Mouse (Mus musculus) stomach, embryonic 14.5 days (tissue): ENCODE results near the gene As3mt. TPM values are rescaled to one million over a fixed set of nuclear protein-coding genes. Genes with fewer than 3 reads are reported as not detected.

Source experiments
- ATAC-seq: fragments of 200-750 bp; cut with Nextera tagmentation; 2 replicates; pipeline ENCODE4 v1.8.0; 2017; ENCODE audit warnings: low read depth, moderate TSS enrichment; ENCODE audit not compliant: insufficient number of reproducible peaks, insufficient read depth, low FRiP score
- H3K27ac ChIP-seq: fragments of 300-500 bp; sonication (generic); 2 replicates; pipeline ENCODE4 v1.5.1; 2014; ENCODE audit warnings: mild to moderate bottlenecking, low read length, moderate library complexity, mixed read lengths
- H3K27me3 ChIP-seq: fragments of 300-500 bp; sonication (generic); 2 replicates; pipeline ENCODE4 v1.6.1; 2014; ENCODE audit warnings: low read length, control low read depth, mixed read lengths; ENCODE audit not compliant: control insufficient read depth, insufficient read depth
- H3K36me3 ChIP-seq: fragments of 300-500 bp; sonication (generic); 2 replicates; pipeline ENCODE4 v1.6.1; 2014; ENCODE audit warnings: mild to moderate bottlenecking, control low read depth, low read length, moderate library complexity, mixed read lengths; ENCODE audit not compliant: control insufficient read depth, insufficient read depth
- H3K4me1 ChIP-seq: fragments of 300-500 bp; sonication (generic); 2 replicates; pipeline ENCODE4 v1.6.1; 2014; ENCODE audit warnings: low read length, control low read depth, mixed read lengths; ENCODE audit not compliant: control insufficient read depth, insufficient read depth
- H3K4me2 ChIP-seq: fragments of 300-500 bp; sonication (generic); replicated peaks from 2 replicates; pipeline ENCODE4 v1.6.1; 2014; ENCODE audit warnings: low read depth, low read length, control low read depth
- H3K4me3 ChIP-seq: fragments of 300-500 bp; sonication (generic); 2 replicates; pipeline ENCODE4 v1.5.1; 2014; ENCODE audit warnings: low read depth, low read length, control low read depth
- H3K9ac ChIP-seq: fragments of 300-500 bp; sonication (generic); replicated peaks from 2 replicates; pipeline ENCODE4 v1.6.1; 2014; ENCODE audit warnings: low read depth, mild to moderate bottlenecking, control low read depth, low read length, moderate library complexity, mixed read lengths
- H3K9me3 ChIP-seq: fragments of 300-500 bp; sonication (generic); 2 replicates; pipeline ENCODE4 v1.6.1; 2016; ENCODE audit warnings: low read depth, low read length, control low read depth; ENCODE audit not compliant: control insufficient read depth
- WGBS: fragments of 180-500 bp; shearing (Covaris S2); extraction: QIAGEN DNeasy Blood & Tissue Kit; methylation state at CpG from one replicate; pipeline ENCODE4 v1.1.7; 2014; 5-methylcytosine and 5-hydroxymethylcytosine counted together
- polyA plus RNA-seq: library from polyadenylated mRNA; unstranded; fragments of >200 nt; fragmentation: Nextera tagmentation; extraction: Ambion mirVana; gene quantifications from 2 replicates; pipeline ENCODE4 v1.2.1, GENCODE M21; 2014

Gene As3mt
- polyA plus RNA-seq = 23.2 and 26.9 TPM in 2 replicates

DNA sequence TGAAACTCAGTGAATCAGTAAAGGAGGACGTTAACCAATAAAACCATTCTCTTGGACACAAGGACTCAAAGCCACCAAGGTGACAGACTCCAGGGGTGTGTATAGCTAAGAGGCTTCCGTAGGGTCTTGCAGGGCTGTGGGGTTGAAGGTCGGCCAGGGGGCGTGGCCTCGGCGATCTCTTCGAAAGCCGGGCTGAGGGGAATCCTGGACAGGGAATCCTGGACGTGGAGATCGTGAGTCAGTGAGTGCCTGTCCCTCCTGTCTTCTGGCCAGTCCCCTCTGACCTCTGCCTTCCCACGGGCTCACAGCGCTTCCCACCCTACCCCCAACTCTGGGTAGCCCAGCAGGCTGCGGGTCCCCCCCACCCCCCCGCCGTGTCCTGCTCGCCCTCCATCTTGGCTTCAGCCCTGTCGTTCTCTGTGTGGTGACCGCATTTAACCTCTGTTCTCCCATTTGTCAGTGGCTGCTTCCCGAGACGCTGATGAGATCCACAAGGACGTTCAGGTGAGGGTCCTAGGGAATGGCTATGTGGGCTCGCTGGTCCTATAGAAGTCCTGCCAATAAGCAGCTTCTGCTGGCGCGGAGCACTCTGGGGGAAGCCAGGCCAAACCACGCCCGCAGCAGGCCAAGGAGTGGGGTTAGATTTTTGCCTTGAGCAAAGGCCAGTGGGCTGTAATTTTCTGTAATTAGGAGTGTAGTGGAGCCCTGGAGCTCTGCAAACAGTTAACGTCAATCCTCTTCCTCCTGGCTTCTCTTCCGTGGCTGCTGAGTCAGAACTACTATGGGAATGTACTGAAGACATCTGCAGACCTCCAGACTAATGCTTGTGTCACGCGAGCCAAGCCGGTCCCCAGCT lies at the start of gene As3mt:
Gene As3mt (plus strand): TSS at position 163 of the 856 bp plus-strand sequence.
- no peaks in the 10 kb centered on the region for H3K9me3 ChIP-seq

GRCm38 (mm10) chr19:46658348-46658747 lies 48.9 kb upstream of the As3mt start:
- no peaks in the 10 kb centered on the region for H3K27me3 ChIP-seq
- WGBS = 95% methylated on average over 7 of the region's 7 CpGs
- H3K9ac ChIP-seq = no peak overlapping the region
- no peak overlapping the region for H3K27ac ChIP-seq
- no peak overlapping the region for H3K4me2 ChIP-seq
- no peaks in the 10 kb centered on the region for H3K9me3 ChIP-seq
- no peaks in the 10 kb centered on the region for H3K4me1 ChIP-seq
- no peak for ATAC-seq
- H3K36me3 ChIP-seq = peaks cover 31% of the 10 kb centered on the region
- H3K4me3 ChIP-seq = no peak overlapping the region

More for the DNA sequence above, at the start of gene As3mt:
- Histone ChIP-seq H3K27ac (peak within 1 kb of the TSS; percentile 21; the same call in 1 of the 2 replicates), H3K27me3 (no peaks in the 10 kb centered on the region), H3K4me1 (peaks cover 9% of the 10 kb centered on the region; the same call in 1 of the 2 replicates), H3K9ac (no peak within 1 kb of the TSS; the same call in 1 of the 2 replicates), H3K36me3 (no peaks in the 10 kb centered on the region), H3K4me3 (peak within 1 kb of the TSS; percentile 31), H3K4me2 (peak within 1 kb of the TSS; percentile 71)
- 11% methylated on average over 31 of the region's 31 CpGs for WGBS
- peak; percentile 77; the same call in 1 of the 2 replicates for ATAC-seq

DNA sequence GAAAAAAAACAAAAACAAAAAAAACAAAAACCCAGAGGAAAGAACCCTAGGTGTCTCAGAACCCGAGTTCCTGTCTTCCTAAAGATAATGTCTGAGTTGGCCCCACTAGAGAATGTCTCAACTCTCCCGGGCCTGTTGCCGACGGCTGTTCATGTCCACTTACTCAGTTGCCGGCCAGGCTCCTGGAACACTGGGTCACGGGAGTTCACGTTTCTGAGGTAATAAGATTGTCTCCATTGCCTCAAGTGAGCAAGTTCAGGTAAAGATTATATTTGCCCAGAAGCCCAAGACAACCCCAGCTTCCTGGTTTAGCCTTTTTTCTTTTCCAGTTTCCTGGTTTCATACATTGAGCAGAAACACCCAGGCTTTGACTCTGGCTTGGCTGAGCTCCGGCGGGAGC lies 48.4 kb upstream of the As3mt start:
- no peak overlapping the region for H3K4me2 ChIP-seq
- 80% methylated on average over 9 of the region's 9 CpGs for WGBS
- no peak overlapping the region for H3K4me3 ChIP-seq
- no peak for ATAC-seq
- H3K27me3 ChIP-seq = no peaks in the 10 kb centered on the region
- no peak overlapping the region for H3K27ac ChIP-seq
- H3K36me3 ChIP-seq = peaks cover 28% of the 10 kb centered on the region
- H3K9me3 ChIP-seq = no peaks in the 10 kb centered on the region
- no peaks in the 10 kb centered on the region for H3K4me1 ChIP-seq
- no peak overlapping the region for H3K9ac ChIP-seq

DNA sequence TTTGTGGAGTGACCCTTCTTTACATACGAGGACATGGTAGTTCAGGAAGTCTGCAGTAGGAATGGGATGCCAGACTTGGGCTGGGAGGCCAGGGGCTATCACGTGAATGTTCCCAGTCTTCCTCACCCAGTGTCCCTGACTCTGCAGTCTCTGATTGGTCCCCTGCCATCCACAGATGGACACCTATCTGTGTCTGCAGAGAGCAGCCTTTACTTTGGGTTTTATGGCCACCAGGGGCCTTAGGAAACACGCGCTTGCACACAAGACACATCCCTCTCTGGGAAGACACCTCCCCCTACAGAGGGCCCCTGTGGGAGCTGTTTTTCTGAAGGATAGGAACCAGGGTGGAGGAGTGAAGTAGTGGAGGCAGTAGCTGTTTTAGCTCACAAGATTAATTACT lies 45.7 kb upstream of the As3mt start:
- Histone ChIP-seq H3K4me3 (no peak overlapping the region), H3K27me3 (no peaks in the 10 kb centered on the region), H3K4me1 (no peaks in the 10 kb centered on the region), H3K27ac (no peak overlapping the region), H3K4me2 (no peak overlapping the region), H3K9me3 (no peaks in the 10 kb centered on the region), H3K36me3 (peaks cover 5% of the 10 kb centered on the region; the same call in 1 of the 2 replicates), H3K9ac (no peak overlapping the region)
- no peak for ATAC-seq
- 50% methylated on average over 4 of the region's 4 CpGs for WGBS

DNA sequence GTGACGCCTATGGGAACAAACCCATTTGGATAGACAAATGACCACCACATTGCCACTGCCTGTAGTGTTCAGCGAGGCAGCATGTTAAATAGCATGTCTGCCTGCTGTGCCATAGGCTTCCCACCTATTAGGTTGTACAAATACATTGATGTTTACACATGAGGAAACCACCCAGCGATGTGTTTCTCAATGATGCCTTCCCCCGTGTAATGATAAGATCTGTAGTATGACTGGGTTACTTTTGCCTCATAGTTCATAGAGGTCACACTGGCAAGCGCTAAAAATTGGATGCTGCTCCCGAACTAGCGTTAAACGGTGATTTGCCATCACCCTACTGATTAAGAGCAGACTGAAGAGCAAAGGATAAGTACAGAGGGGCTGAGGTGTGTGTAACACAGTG lies 45.0 kb upstream of the As3mt start:
- no peak overlapping the region for H3K4me2 ChIP-seq

GRCm38 (mm10) chr19:46662784-46663183 lies 44.5 kb upstream of the As3mt start:
- no peak overlapping the region for H3K4me3 ChIP-seq
- H3K27ac ChIP-seq = no peak overlapping the region
- H3K27me3 ChIP-seq = no peaks in the 10 kb centered on the region
- H3K36me3 ChIP-seq = no peaks in the 10 kb centered on the region
- no peak overlapping the region for H3K4me2 ChIP-seq
- H3K4me1 ChIP-seq = no peaks in the 10 kb centered on the region
- no peak for ATAC-seq
- no peak overlapping the region for H3K9ac ChIP-seq
- WGBS = 84% methylated on average over 6 of the region's 6 CpGs
- H3K9me3 ChIP-seq = no peaks in the 10 kb centered on the region

More for the DNA sequence above, 45.0 kb upstream of the As3mt start:
- Histone ChIP-seq H3K27ac (no peak overlapping the region), H3K4me1 (no peaks in the 10 kb centered on the region), H3K36me3 (no peaks in the 10 kb centered on the region), H3K4me3 (no peak overlapping the region), H3K27me3 (no peaks in the 10 kb centered on the region), H3K9me3 (no peaks in the 10 kb centered on the region), H3K9ac (no peak overlapping the region)
- WGBS = 68% methylated on average over 8 of the region's 8 CpGs
- no peak for ATAC-seq

GRCm38 (mm10) chr19:46665474-46665873 lies 41.8 kb upstream of the As3mt start:
- ATAC-seq = no peak
- no peak overlapping the region for H3K9ac ChIP-seq
- WGBS = 72% methylated on average over 7 of the region's 7 CpGs
- no peak overlapping the region for H3K4me3 ChIP-seq
- H3K27ac ChIP-seq = no peak overlapping the region
- H3K9me3 ChIP-seq = no peaks in the 10 kb centered on the region
- no peaks in the 10 kb centered on the region for H3K4me1 ChIP-seq
- no peaks in the 10 kb centered on the region for H3K36me3 ChIP-seq
- no peak overlapping the region for H3K4me2 ChIP-seq
- no peaks in the 10 kb centered on the region for H3K27me3 ChIP-seq

DNA sequence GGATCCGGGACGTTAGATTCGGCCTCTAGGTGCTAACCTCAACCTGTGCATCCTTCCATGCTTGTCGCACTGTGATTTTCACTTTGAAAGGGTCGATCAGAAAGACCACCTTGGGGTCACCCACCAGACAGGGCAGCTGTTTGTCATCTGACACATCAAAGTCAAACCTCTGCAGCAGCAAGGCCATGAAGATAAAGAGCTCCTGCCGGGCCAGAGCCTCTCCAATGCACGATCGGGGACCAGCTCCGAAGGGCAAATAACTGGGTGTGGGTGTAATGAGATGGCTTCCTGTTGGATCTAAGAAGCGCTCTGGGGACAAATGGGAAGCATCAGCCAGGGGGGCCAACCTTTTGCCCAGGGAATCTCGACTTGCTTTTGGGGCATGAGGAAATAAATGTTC lies 40.0 kb upstream of the As3mt start:
- no peaks in the 10 kb centered on the region for H3K4me1 ChIP-seq
- no peak for ATAC-seq
- 42% methylated on average over 11 of the region's 11 CpGs for WGBS
- H3K9me3 ChIP-seq = no peaks in the 10 kb centered on the region
- no peak overlapping the region for H3K4me2 ChIP-seq
- no peak overlapping the region for H3K27ac ChIP-seq
- no peaks in the 10 kb centered on the region for H3K27me3 ChIP-seq
- H3K36me3 ChIP-seq = no peaks in the 10 kb centered on the region
- no peak overlapping the region for H3K4me3 ChIP-seq
- H3K9ac ChIP-seq = no peak overlapping the region
